Mouse (Mus musculus) frontal cortex, postnatal 14 days (tissue): ENCODE data around the gene Trp53.
"Not testable (repeated sequence)": the region's sequence is repeated elsewhere in the genome, so short reads cannot be mapped to it uniquely, and the experiment has no call there.

Experiments
- DNase-seq, 2 experiments: peaks; one replicate each; pipeline ENCODE4 v3.0.0; 2022; ENCODE audit warnings: low spot score in 2 of 2

The Trp53 gene

GRCm38 (mm10) chr11:69594853-69595252, 14.7 kb downstream of the Trp53 start:
- no peak for DNase-seq

GRCm38 (mm10) chr11:69599436-69599835, 19.3 kb downstream of the Trp53 start:
- DNase-seq, result no peak

GRCm38 (mm10) chr11:69600098-69600497, 19.9 kb downstream of the Trp53 start:
- peak; percentile 58 to 73 for DNase-seq

- no peak for DNase-seq
Measured at GRCm38 (mm10) chr11:69601768-69602167, 21.6 kb downstream of the Trp53 start.

- DNase-seq, result no peak
Measured at GRCm38 (mm10) chr11:69603516-69603915, 23.4 kb downstream of the Trp53 start.

GRCm38 (mm10) chr11:69604347-69604746, 24.2 kb downstream of the Trp53 start:
- no peak for DNase-seq

GRCm38 (mm10) chr11:69604795-69605664, 24.9 kb downstream of the Trp53 start:
- no peak for DNase-seq

- peak; percentile 72 to 74 for DNase-seq
Measured at GRCm38 (mm10) chr11:69605726-69606490, 25.7 kb downstream of the Trp53 start, which contains the start of gene Atp1b2. Atp1b2 (minus strand) TSS chr11:69605942.

GRCm38 (mm10) chr11:69606491-69606795, 26.3 kb downstream of the Trp53 start:
- no peak for DNase-seq

GRCm38 (mm10) chr11:69606832-69607231, 26.7 kb downstream of the Trp53 start:
- DNase-seq, result no peak

- DNase-seq, result no peak
Measured at GRCm38 (mm10) chr11:69608525-69608924, 28.4 kb downstream of the Trp53 start.

- DNase-seq, result no peak
Measured at GRCm38 (mm10) chr11:69609416-69609815, 29.3 kb downstream of the Trp53 start.

GRCm38 (mm10) chr11:69610899-69611298, 30.7 kb downstream of the Trp53 start:
- no peak for DNase-seq

GRCm38 (mm10) chr11:69613553-69614256, 33.5 kb downstream of the Trp53 start:
- peak; percentile 65 to 74 for DNase-seq

- not testable (repeated sequence) for DNase-seq
Measured at GRCm38 (mm10) chr11:69614257-69614588, 34.1 kb downstream of the Trp53 start.

GRCm38 (mm10) chr11:69616781-69617180, 36.6 kb downstream of the Trp53 start:
- DNase-seq, result no peak

- no peak for DNase-seq
Measured at GRCm38 (mm10) chr11:69617805-69618204, 37.6 kb downstream of the Trp53 start, which contains the start of gene Shbg. Shbg (minus strand) TSS chr11:69617905.

GRCm38 (mm10) chr11:69620394-69621081, 40.4 kb downstream of the Trp53 start:
- no peak for DNase-seq

GRCm38 (mm10) chr11:69621571-69622268, 41.6 kb downstream of the Trp53 start, which contains the start of gene Sat2:
Sat2 (plus strand) TSS chr11:69622024.
- DNase-seq, result no peak

- DNase-seq, result no peak
Measured at GRCm38 (mm10) chr11:69622406-69622805, 42.2 kb downstream of the Trp53 start.

GRCm38 (mm10) chr11:69623006-69623405, 42.8 kb downstream of the Trp53 start:
- no peak for DNase-seq
